Mouse (Mus musculus) G1E (cell line): ENCODE measurements around the gene Arsa.

Experiments
- CTCF ChIP-seq: IDR thresholded peaks from 2 replicates; pipeline ENCODE4 v1.5.1; 2012; ENCODE audit warnings: low read depth, low read length, inconsistent platforms, mixed read lengths
- GATA2 ChIP-seq: IDR thresholded peaks from 2 replicates; pipeline ENCODE4 v1.6.1; 2012; ENCODE audit warnings: low read depth, low read length, inconsistent platforms, borderline replicate concordance

GRCm38 (mm10) chr15:89454857-89455256, 22.4 kb downstream of the Arsa start:
- TF ChIP-seq CTCF (no peak), GATA2 (no peak)
